Mouse (Mus musculus): ENCODE measurements around the gene Insr.
"Not testable (repeated sequence)": the region's sequence is repeated elsewhere in the genome, so short reads cannot be mapped to it uniquely, and the experiment has no call there.

Gene Insr

GRCm38 (mm10) chr8:3191006-3191405 lies 88.4 kb downstream of the Insr start:
- DNase-seq (ENCODE audit: low spot score) = no peak

DNA sequence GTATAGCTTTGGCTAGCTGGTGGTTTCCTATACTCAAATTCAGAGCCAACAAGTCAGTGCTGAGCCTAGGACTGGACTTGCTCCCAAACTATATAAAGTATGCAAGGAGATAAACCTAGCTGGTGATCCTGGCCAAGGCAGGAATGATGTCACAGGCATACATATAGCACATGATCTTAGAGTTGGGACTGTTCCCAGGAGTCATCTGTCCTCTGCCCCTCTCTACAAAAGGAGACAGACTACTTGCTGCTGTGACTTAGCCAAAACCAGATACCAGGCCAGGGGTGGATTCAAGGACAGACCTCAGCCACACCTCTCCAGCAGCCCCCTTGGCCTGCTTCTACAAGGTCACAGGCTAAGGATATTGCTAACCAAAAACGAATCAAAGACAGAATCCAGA lies 92.0 kb downstream of the Insr start:
- DNase-seq (ENCODE audit: low spot score) = no peak

- no peak for DNase-seq (ENCODE audit: low spot score)
Observed at GRCm38 (mm10) chr8:3179930-3180329, 99.5 kb downstream of the Insr start.

GRCm38 (mm10) chr8:3177440-3177839 lies 102.0 kb downstream of the Insr start:
- DNase-seq (ENCODE audit: low spot score) = no peak

GRCm38 (mm10) chr8:3172246-3172645 lies 107.2 kb downstream of the Insr start:
- DNase-seq (ENCODE audit: low spot score) = no peak

DNA sequence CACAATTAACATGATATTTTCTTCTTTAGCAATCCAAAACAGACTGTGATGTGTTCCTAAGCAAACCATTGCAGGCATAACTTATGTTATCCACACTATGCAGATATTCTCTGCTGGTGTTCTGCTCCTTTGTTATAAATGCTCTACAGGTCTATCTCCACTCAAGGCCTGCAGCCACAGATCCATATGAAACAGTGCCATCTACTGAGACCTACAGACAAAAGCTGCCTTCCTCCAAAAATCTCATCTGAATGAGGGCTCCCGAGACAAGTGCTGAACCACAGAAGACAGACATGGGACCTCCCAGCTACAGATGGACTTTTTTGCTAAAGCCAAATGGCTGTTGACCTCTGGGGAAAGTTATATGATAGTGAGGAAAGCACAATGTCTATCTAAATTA lies 132.9 kb downstream of the Insr start:
- no peak for DNase-seq (ENCODE audit: low spot score)

DNA sequence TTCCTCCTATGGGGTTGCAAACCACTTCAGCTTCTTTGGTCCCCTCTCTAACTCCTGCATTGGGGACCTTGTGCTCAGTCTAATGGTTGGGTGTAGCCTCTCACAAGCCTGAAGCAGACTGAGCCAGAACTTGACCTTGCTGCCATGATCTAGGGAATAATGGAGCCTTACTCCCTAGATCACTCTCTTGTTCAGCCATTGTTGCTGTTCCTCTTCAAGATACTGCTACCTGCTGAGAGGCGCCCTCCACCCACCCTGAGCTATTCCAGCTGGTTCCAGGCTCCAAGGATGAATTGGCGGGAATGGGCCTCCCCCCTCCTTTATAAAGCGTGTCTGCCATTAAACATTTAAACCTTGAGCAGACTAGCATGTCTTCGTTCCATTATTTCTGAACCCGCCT lies 179.0 kb downstream of the Insr start:
- DNase-seq (ENCODE audit: low spot score) = not testable (repeated sequence)

Measured in urinary bladder, postnatal 10 days (tissue).